Mouse (Mus musculus) layer of hippocampus, postnatal 14 days (tissue): ENCODE results near the gene Fsd1. TPM values are rescaled to one million over a fixed set of nuclear protein-coding genes. Genes with fewer than 3 reads are reported as not detected.

ENCODE experiments used
- DNase-seq, 2 experiments: peaks; one replicate each; pipeline ENCODE4 v3.0.0; 2021 to 2022; ENCODE audit warnings: low spot score in 2 of 2, mixed read lengths in 1 of 2
- total RNA-seq, 2 experiments: library from RNA; stranded (reverse); gene quantifications; 2 replicates each; pipeline ENCODE4 v1.2.3; 2021

The Fsd1 gene
- total RNA-seq, 2 experiments from 2014 or later = 73.1 to 76.4 TPM

- DNase-seq = no peak
Measured at GRCm38 (mm10) chr17:55960791-55961190, 25.5 kb upstream of the Fsd1 start.

- DNase-seq = no peak
Measured at GRCm38 (mm10) chr17:55961631-55962030, 24.7 kb upstream of the Fsd1 start.

- DNase-seq = no peak
Measured at GRCm38 (mm10) chr17:55963171-55963570, 23.1 kb upstream of the Fsd1 start.

- no peak for DNase-seq
Measured at GRCm38 (mm10) chr17:55964496-55964895, 21.8 kb upstream of the Fsd1 start.

GRCm38 (mm10) chr17:55964996-55965395 is 21.3 kb upstream of the Fsd1 start:
- no peak for DNase-seq

GRCm38 (mm10) chr17:55967186-55967585 is 19.1 kb upstream of the Fsd1 start:
- DNase-seq = no peak

GRCm38 (mm10) chr17:55968210-55968609 is 18.1 kb upstream of the Fsd1 start:
- no peak for DNase-seq

GRCm38 (mm10) chr17:55969560-55969959 is 16.7 kb upstream of the Fsd1 start:
- no peak for DNase-seq

GRCm38 (mm10) chr17:55969966-55970891 is 16.1 kb upstream of the Fsd1 start, which contains the start of gene Shd:
Gene Shd, plus strand, starts transcription at chr17:55970467.
- peak in 1 of 2 experiments; percentile 53 for DNase-seq

- DNase-seq = no peak
Measured at GRCm38 (mm10) chr17:55971453-55971852, 14.9 kb upstream of the Fsd1 start.

- DNase-seq = peak; percentile 73 to 75
Measured at GRCm38 (mm10) chr17:55976255-55976862, 9.9 kb upstream of the Fsd1 start.

- no peak for DNase-seq
Measured at GRCm38 (mm10) chr17:55977301-55977700, 9.0 kb upstream of the Fsd1 start.

GRCm38 (mm10) chr17:55990278-55990898 is 4.1 kb downstream of the Fsd1 start:
- DNase-seq = no peak

GRCm38 (mm10) chr17:55996007-55996406 is 9.7 kb downstream of the Fsd1 start:
- DNase-seq = no peak

GRCm38 (mm10) chr17:55999794-56000499 is 13.6 kb downstream of the Fsd1 start:
- no peak for DNase-seq

- no peak for DNase-seq
Measured at GRCm38 (mm10) chr17:56003000-56003399, 16.7 kb downstream of the Fsd1 start.

- DNase-seq = no peak
Measured at GRCm38 (mm10) chr17:56005415-56006061, 19.2 kb downstream of the Fsd1 start, which contains the start of the genes Stap2 and Mpnd. Gene Stap2, minus strand, starts transcription at chr17:56005584. Gene Mpnd, plus strand, starts transcription at chr17:56005711.

- no peak for DNase-seq
Measured at GRCm38 (mm10) chr17:56006956-56007355, 20.6 kb downstream of the Fsd1 start.

- DNase-seq = no peak
Measured at GRCm38 (mm10) chr17:56007444-56008355, 21.4 kb downstream of the Fsd1 start.
